Comparison of ENCODE assay signal across 12 mouse cellular contexts in the genomic region with DNA sequence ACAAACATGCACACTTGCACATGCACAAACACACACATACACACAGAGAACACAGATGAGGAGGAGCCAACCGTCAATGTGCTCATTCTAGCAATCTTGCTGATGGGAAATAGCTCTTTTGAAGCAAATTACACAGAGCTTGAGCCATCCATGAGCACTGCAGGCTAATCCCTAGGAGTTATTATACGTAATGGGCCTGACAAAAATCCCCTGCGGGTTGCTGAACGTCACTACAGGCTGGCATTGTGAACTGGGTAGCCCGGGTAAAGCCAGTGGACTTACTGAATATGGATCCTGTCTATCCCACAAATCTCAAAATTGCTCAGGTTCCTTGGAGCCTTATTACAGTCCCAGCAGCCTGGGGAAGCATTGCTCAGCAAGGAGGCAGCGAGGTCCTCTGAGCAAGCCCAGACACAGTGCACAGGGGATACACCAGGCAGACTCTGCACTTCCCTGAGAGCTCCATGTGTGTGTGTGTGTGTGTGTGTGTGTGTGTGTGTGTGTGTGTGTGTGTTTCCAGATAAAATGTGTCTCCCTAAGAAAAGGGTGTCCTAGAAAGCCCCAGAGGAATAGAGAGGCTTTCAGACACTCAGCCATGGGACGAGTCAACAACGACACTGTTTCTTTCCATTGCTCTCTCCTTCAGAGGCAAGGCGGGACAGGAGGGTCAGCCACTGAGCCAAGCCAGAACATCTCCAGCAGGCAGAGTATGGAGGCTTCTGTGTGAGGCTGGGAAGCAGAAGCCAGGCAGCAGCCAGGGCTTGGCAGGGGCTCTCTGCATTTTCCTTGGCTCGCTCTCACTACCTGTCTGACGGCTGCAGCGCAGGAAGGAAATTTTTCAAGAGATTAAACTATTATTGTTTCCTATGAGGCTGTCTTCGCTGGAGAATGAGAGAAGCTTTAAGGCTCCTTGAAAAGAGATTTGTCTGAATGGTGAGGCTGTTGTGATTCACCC.
DNase-seq lines count a peak whose midpoint lies in the region; ATAC-seq and TF ChIP-seq lines count a peak whose summit lies in the region.
"Had no signal": no experiment of that assay in that cellular context is flagged by ENCODE, and none has a peak within 500 bp of the region (broad histone marks: within the 10 kb centered on the region; RNA-seq: fewer than 3 reads in every experiment).

No protein-coding gene starts in this region.

- WGBS in limb, embryonic 12.5 days: 67% methylated on average over 13 of the region's 13 CpGs

- H3K9ac ChIP-seq in limb, embryonic 12.5 days (replicated peaks): peak overlapping the region; percentile 18; the same call in 1 of the 2 replicates

- H3K4me3 ChIP-seq in embryonic fibroblast, embryonic 13.5 days (ENCODE audit: insufficient read depth, low read length): no peak overlapping the region
- H3K4me3 ChIP-seq in limb, embryonic 12.5 days (replicated peaks): no peak overlapping the region
- H3K4me3 ChIP-seq: heart, adult 2 months had no signal

- no peaks in the 10 kb centered on the region for H3K9me3 ChIP-seq in limb, embryonic 12.5 days

- peaks cover 21% of the 10 kb centered on the region; the same call in 1 of the 2 replicates for H3K27me3 ChIP-seq in limb, embryonic 12.5 days

- H3K27ac ChIP-seq in embryonic fibroblast, embryonic 13.5 days (ENCODE audit: insufficient read depth, low read length): peak overlapping the region; percentile 79
- H3K27ac ChIP-seq in limb, embryonic 12.5 days: no peak overlapping the region
- H3K27ac ChIP-seq: heart, adult 2 months had no signal

- H3K4me1 ChIP-seq in embryonic fibroblast, embryonic 13.5 days (ENCODE audit: control insufficient read depth, insufficient read depth, low read length): peaks cover 8% of the 10 kb centered on the region
- H3K4me1 ChIP-seq in limb, embryonic 12.5 days (replicated peaks): peaks cover 8% of the 10 kb centered on the region

- ATAC-seq in frontal cortex, adult (ENCODE audit: low TSS enrichment): peak; percentile 17; the same call in 1 of the 2 replicates
- no peak for ATAC-seq in limb, embryonic 12.5 days (ENCODE audit: insufficient number of reproducible peaks, insufficient read depth, low FRiP score, low TSS enrichment, low read depth)

- no peak for DNase-seq in frontal cortex, postnatal 10 days (ENCODE audit: low spot score in 2 of 2)
- peak; percentile 6 for DNase-seq in MN1 (ENCODE audit: low spot score)
- DNase-seq in c-Kit-positive CD71-positive TER-119-positive erythroid progenitor cells, embryonic 14.5 days (ENCODE audit: low spot score): no peak
- no peak for DNase-seq in spleen, postnatal 4 days (ENCODE audit: low spot score in 2 of 2)
- DNase-seq in natural killer cell, adult 2 months (ENCODE audit: low spot score in 2 of 2): no peak
- DNase-seq: adrenal gland, postnatal 10 days; cerebellum, adult 8-10 months; kidney, postnatal 10 days had no signal

- TF ChIP-seq CTCF in embryonic fibroblast, embryonic 13.5 days (IDR thresholded peaks at IDR 0.05; ENCODE audit: borderline replicate concordance, insufficient read depth, low read length): no peak

- no peaks in the 10 kb centered on the region for H3K36me3 ChIP-seq in limb, embryonic 12.5 days

- no peak for TF ChIP-seq POLR2A in embryonic fibroblast, embryonic 13.5 days (IDR thresholded peaks at IDR 0.05; ENCODE audit: low read depth, low read length)

- H3K4me2 ChIP-seq in limb, embryonic 12.5 days: no peak overlapping the region
